Mouse (Mus musculus) urinary bladder, postnatal 4 days (tissue): ENCODE data around the gene Tsen15.
"Not testable (repeated sequence)": the region's sequence is repeated elsewhere in the genome, so short reads cannot be mapped to it uniquely, and the experiment has no call there.

ENCODE experiments used
- DNase-seq, 2 experiments: peaks; one replicate each; pipeline ENCODE4 v3.0.0; 2021 to 2022; ENCODE audit warnings: low spot score in 2 of 2

The Tsen15 gene

GRCm38 (mm10) chr1:152385693-152386092 lies 795 bp downstream of the Tsen15 start:
- not testable (repeated sequence) for DNase-seq

- no peak for DNase-seq
These were observed 1.9 kb downstream of the Tsen15 start for GRCm38 (mm10) chr1:152384589-152384988.

DNA sequence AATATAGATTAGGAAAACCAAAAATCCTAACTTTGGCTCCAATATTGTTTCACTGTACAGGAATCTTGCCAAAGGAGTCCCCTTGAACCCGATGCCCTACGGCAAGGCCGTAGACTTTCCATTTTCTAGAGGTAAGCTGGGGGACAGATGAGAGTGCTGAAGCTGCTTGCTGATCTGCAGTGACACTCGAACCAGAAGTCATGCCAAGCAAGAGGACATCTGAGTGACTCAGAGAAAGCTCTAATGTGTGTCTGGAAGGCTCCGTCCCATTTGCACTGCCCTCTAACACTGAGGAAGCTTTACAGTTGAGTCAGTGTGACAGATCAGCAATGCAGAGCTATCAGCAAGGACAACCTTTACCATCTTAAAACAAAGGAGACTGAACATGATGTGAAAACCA lies 8.2 kb downstream of the Tsen15 start:
- DNase-seq, result no peak

DNA sequence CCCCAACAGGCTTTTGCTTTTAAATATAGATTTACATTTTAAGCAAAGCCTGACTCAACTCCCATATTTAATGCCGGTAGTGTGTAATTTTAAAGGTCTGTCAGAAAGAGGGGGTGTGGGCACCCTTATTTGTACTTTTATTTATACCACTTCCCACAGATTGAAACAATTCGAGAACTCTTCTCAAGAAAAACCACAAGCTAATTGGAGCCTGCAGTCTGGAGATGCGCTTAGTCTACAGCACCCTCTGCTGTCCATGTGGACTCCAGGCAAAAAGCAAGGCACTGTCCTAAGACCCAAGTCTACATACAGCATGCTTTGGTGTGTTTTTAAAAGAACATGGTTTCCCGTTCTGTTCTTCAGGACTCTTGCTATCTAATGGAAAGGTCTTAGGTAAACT lies 17.3 kb downstream of the Tsen15 start:
- DNase-seq, result peak in 1 of 2 experiments; percentile 25

DNA sequence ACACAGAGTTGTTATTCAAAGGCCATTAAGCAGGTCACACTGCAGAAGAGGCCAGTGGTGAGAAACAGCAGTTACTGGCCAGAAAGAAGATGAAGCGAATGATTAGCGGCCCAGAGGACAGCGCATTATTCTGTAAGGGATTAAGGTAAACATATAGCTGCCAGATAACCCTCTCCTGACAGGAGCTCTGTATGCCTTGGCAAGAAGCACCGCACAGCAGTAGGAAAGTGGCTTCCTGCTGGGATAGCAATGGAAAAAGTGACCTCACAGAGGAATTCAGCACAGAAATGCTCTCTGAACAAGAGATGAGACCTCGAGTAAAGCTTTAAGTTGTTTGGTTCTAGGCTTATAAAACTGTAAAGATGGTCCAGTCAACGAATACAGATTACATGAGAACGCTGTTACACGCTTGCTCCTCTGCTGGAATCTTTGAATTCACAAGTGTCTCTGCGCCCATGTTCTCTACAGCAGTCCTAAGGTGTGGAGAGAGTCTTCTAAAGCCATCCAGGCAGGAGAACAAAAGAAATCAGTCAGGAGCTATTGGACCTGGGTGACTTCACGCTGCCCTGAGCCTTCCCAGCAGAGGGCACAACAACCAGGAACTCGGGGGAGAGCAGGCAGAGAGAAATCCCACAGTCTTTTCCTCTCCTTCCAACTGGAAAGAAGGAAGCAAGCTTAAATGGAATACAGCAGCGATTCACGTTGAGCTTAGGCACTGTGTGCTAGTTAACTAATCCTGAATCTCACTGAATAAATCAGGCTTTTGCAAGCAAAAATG lies 18.0 kb downstream of the Tsen15 start:
- no peak for DNase-seq

DNA sequence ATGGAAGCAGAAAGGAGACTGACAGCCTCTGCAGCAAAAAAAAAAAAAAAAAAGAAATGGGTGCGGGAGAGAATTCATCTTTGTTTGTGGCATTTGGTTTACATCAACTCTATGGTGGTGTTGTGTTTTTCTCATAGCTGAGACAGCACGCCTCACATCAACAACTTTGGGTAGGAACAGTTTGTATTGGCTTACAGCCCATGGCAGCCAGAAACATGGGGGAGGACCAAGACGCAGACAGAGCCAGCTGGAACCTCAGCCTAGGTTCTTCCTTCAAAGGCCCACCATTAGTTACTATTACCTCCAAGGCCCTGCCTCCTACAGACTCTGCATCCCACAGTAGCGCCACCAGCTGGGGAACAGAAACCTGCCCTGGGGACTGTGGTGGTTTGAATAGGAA lies 29.8 kb downstream of the Tsen15 start:
- no peak for DNase-seq

- DNase-seq, result no peak
These were observed 38.5 kb downstream of the Tsen15 start for GRCm38 (mm10) chr1:152347946-152348345.

GRCm38 (mm10) chr1:152324024-152324423 lies 62.5 kb downstream of the Tsen15 start:
- DNase-seq, result no peak
